Mouse (Mus musculus): ENCODE results near the gene Gpx1. TPM values are rescaled to one million over a fixed set of nuclear protein-coding genes. Genes with fewer than 3 reads are reported as not detected.
"Not testable (repeated sequence)": the region's sequence is repeated elsewhere in the genome, so short reads cannot be mapped to it uniquely, and the experiment has no call there.

Gene Gpx1
- polyA plus RNA-seq, 1 experiment from 2014 or later: 463 TPM

GRCm38 (mm10) chr9:108305629-108306520 lies 32.8 kb upstream of the Gpx1 start, which contains the start of the genes Rhoa and Tcta:
Rhoa (plus strand) TSS chr9:108306129.
Tcta (minus strand) TSS chr9:108306160.
- H3K4me3 ChIP-seq (ENCODE audit: low read depth, low read length): peak within 1 kb of the TSS; percentile 90
- peak within 1 kb of the TSS; percentile 93 for H3K9ac ChIP-seq (replicated peaks; ENCODE audit: low read depth, low read length)
- no peaks in the 10 kb centered on the region for H3K27me3 ChIP-seq (ENCODE audit: control insufficient read depth, insufficient read depth, low read length)
- peaks cover 21% of the 10 kb centered on the region for H3K36me3 ChIP-seq (ENCODE audit: control insufficient read depth, insufficient read depth, low read length)
- ATAC-seq (ENCODE audit: low read depth): peak; percentile 98
- H3K9me3 ChIP-seq (ENCODE audit: control insufficient read depth, low read length): no peaks in the 10 kb centered on the region
- peaks cover 28% of the 10 kb centered on the region for H3K4me1 ChIP-seq (ENCODE audit: control insufficient read depth, insufficient read depth, low read length)
- under 1% methylated on average over 81 of the region's 81 CpGs for WGBS
- peak within 1 kb of the TSS; percentile 98 for H3K27ac ChIP-seq (ENCODE audit: low read depth, low read length)
- H3K4me2 ChIP-seq (ENCODE audit: low read depth, low read length): peak within 1 kb of the TSS; percentile 73

GRCm38 (mm10) chr9:108306571-108306980 lies 32.1 kb upstream of the Gpx1 start:
- peak overlapping the region; percentile 98 for H3K27ac ChIP-seq (ENCODE audit: low read depth, low read length)
- peak overlapping the region; percentile 90 for H3K4me3 ChIP-seq (ENCODE audit: low read depth, low read length)
- no peaks in the 10 kb centered on the region for H3K9me3 ChIP-seq (ENCODE audit: control insufficient read depth, low read length)
- peak; percentile 73 for ATAC-seq (ENCODE audit: low read depth)
- no peaks in the 10 kb centered on the region for H3K27me3 ChIP-seq (ENCODE audit: control insufficient read depth, insufficient read depth, low read length)
- H3K36me3 ChIP-seq (ENCODE audit: control insufficient read depth, insufficient read depth, low read length): peaks cover 18% of the 10 kb centered on the region
- 2% methylated on average over 29 of the region's 51 CpGs for WGBS
- H3K4me2 ChIP-seq (ENCODE audit: low read depth, low read length): peak overlapping the region; percentile 54
- peak overlapping the region; percentile 93 for H3K9ac ChIP-seq (replicated peaks; ENCODE audit: low read depth, low read length)
- peaks cover 28% of the 10 kb centered on the region for H3K4me1 ChIP-seq (ENCODE audit: control insufficient read depth, insufficient read depth, low read length)

GRCm38 (mm10) chr9:108307021-108307807 lies 31.5 kb upstream of the Gpx1 start:
- 22% methylated on average over 12 of the region's 12 CpGs for WGBS
- Histone ChIP-seq H3K4me3 (ENCODE audit: low read depth, low read length) (peak overlapping the region; percentile 90), H3K36me3 (ENCODE audit: control insufficient read depth, insufficient read depth, low read length) (peaks cover 14% of the 10 kb centered on the region), H3K9ac (replicated peaks; ENCODE audit: low read depth, low read length) (peak overlapping the region; percentile 93), H3K27me3 (ENCODE audit: control insufficient read depth, insufficient read depth, low read length) (no peaks in the 10 kb centered on the region), H3K4me1 (ENCODE audit: control insufficient read depth, insufficient read depth, low read length) (peaks cover 28% of the 10 kb centered on the region), H3K27ac (ENCODE audit: low read depth, low read length) (peak overlapping the region; percentile 98), H3K9me3 (ENCODE audit: control insufficient read depth, low read length) (no peaks in the 10 kb centered on the region), H3K4me2 (ENCODE audit: low read depth, low read length) (peak overlapping the region; percentile 54)
- ATAC-seq (ENCODE audit: low read depth): no peak

GRCm38 (mm10) chr9:108308141-108308540 lies 30.6 kb upstream of the Gpx1 start:
- H3K27ac ChIP-seq (ENCODE audit: low read depth, low read length): no peak overlapping the region
- H3K4me3 ChIP-seq (ENCODE audit: low read depth, low read length): peak overlapping the region; percentile 90
- peaks cover 5% of the 10 kb centered on the region; the same call in 1 of the 2 replicates for H3K36me3 ChIP-seq (ENCODE audit: control insufficient read depth, insufficient read depth, low read length)
- 63% methylated on average over 2 of the region's 2 CpGs for WGBS
- H3K9me3 ChIP-seq (ENCODE audit: control insufficient read depth, low read length): no peaks in the 10 kb centered on the region
- no peak for ATAC-seq (ENCODE audit: low read depth)
- H3K9ac ChIP-seq (replicated peaks; ENCODE audit: low read depth, low read length): no peak overlapping the region
- H3K27me3 ChIP-seq (ENCODE audit: control insufficient read depth, insufficient read depth, low read length): no peaks in the 10 kb centered on the region
- peak overlapping the region; percentile 54 for H3K4me2 ChIP-seq (ENCODE audit: low read depth, low read length)
- H3K4me1 ChIP-seq (ENCODE audit: control insufficient read depth, insufficient read depth, low read length): peaks cover 28% of the 10 kb centered on the region

- H3K27ac ChIP-seq (ENCODE audit: low read depth, low read length): no peak overlapping the region
- H3K36me3 ChIP-seq (ENCODE audit: control insufficient read depth, insufficient read depth, low read length): no peaks in the 10 kb centered on the region
- no peak overlapping the region for H3K4me2 ChIP-seq (ENCODE audit: low read depth, low read length)
- no peaks in the 10 kb centered on the region for H3K9me3 ChIP-seq (ENCODE audit: control insufficient read depth, low read length)
- no peaks in the 10 kb centered on the region for H3K4me1 ChIP-seq (ENCODE audit: control insufficient read depth, insufficient read depth, low read length)
- no peak overlapping the region for H3K9ac ChIP-seq (replicated peaks; ENCODE audit: low read depth, low read length)
- no peak for ATAC-seq (ENCODE audit: low read depth)
- H3K4me3 ChIP-seq (ENCODE audit: low read depth, low read length): no peak overlapping the region
- WGBS: over 99% methylated on average over 3 of the region's 3 CpGs
- H3K27me3 ChIP-seq (ENCODE audit: control insufficient read depth, insufficient read depth, low read length): no peaks in the 10 kb centered on the region
These were observed 21.1 kb upstream of the Gpx1 start for GRCm38 (mm10) chr9:108317572-108317971.

- Histone ChIP-seq H3K27me3 (ENCODE audit: control insufficient read depth, insufficient read depth, low read length) (no peaks in the 10 kb centered on the region), H3K9me3 (ENCODE audit: control insufficient read depth, low read length) (no peaks in the 10 kb centered on the region), H3K36me3 (ENCODE audit: control insufficient read depth, insufficient read depth, low read length) (no peaks in the 10 kb centered on the region), H3K4me3 (ENCODE audit: low read depth, low read length) (no peak overlapping the region), H3K4me1 (ENCODE audit: control insufficient read depth, insufficient read depth, low read length) (no peaks in the 10 kb centered on the region), H3K27ac (ENCODE audit: low read depth, low read length) (no peak overlapping the region), H3K4me2 (ENCODE audit: low read depth, low read length) (no peak overlapping the region), H3K9ac (replicated peaks; ENCODE audit: low read depth, low read length) (no peak overlapping the region)
- ATAC-seq (ENCODE audit: low read depth): no peak
- 85% methylated on average over 2 of the region's 2 CpGs for WGBS
These were observed 20.2 kb upstream of the Gpx1 start for GRCm38 (mm10) chr9:108318462-108318861.

- not testable (repeated sequence) for H3K9ac ChIP-seq (replicated peaks; ENCODE audit: low read depth, low read length); H3K4me1 ChIP-seq (ENCODE audit: control insufficient read depth, insufficient read depth, low read length); ATAC-seq (ENCODE audit: low read depth); H3K9me3 ChIP-seq (ENCODE audit: control insufficient read depth, low read length); H3K4me2 ChIP-seq (ENCODE audit: low read depth, low read length); H3K27ac ChIP-seq (ENCODE audit: low read depth, low read length); H3K4me3 ChIP-seq (ENCODE audit: low read depth, low read length); H3K27me3 ChIP-seq (ENCODE audit: control insufficient read depth, insufficient read depth, low read length); H3K36me3 ChIP-seq (ENCODE audit: control insufficient read depth, insufficient read depth, low read length)
- WGBS: 88% methylated on average over 7 of the region's 7 CpGs
These were observed 16.6 kb upstream of the Gpx1 start for GRCm38 (mm10) chr9:108322054-108322453.

- no peak overlapping the region for H3K4me2 ChIP-seq (ENCODE audit: low read depth, low read length)
- H3K9ac ChIP-seq (replicated peaks; ENCODE audit: low read depth, low read length): no peak overlapping the region
- 98% methylated on average over 1 of the region's 1 CpGs for WGBS
- H3K27me3 ChIP-seq (ENCODE audit: control insufficient read depth, insufficient read depth, low read length): no peaks in the 10 kb centered on the region
- no peak for ATAC-seq (ENCODE audit: low read depth)
- no peaks in the 10 kb centered on the region for H3K9me3 ChIP-seq (ENCODE audit: control insufficient read depth, low read length)
- no peak overlapping the region for H3K27ac ChIP-seq (ENCODE audit: low read depth, low read length)
- no peaks in the 10 kb centered on the region for H3K4me1 ChIP-seq (ENCODE audit: control insufficient read depth, insufficient read depth, low read length)
- H3K36me3 ChIP-seq (ENCODE audit: control insufficient read depth, insufficient read depth, low read length): peaks cover 9% of the 10 kb centered on the region; the same call in 1 of the 2 replicates
- H3K4me3 ChIP-seq (ENCODE audit: low read depth, low read length): no peak overlapping the region
These were observed 13.9 kb upstream of the Gpx1 start for GRCm38 (mm10) chr9:108324784-108325183.

Data from neural tube, embryonic 14.5 days (tissue).